Mouse (Mus musculus) cerebellum, adult 2 months (tissue): ENCODE data around the gene Uvrag. TPM values are rescaled to one million over a fixed set of nuclear protein-coding genes. Genes with fewer than 3 reads are reported as not detected.

ENCODE experiments used
- DNase-seq, 2 experiments: peaks; one replicate each; pipeline ENCODE4 v3.0.0; 2021
- H3K27ac ChIP-seq: fragments of 200-500 bp; 2 replicates; pipeline ENCODE4 v1.5.1; 2012; ENCODE audit warnings: low read length, control low read depth, inconsistent platforms; ENCODE audit not compliant: insufficient read depth
- H3K27me3 ChIP-seq: fragments of 200-500 bp; 2 replicates; pipeline ENCODE4 v1.6.1; 2012; ENCODE audit warnings: inconsistent platforms, mild to moderate bottlenecking, low read length, moderate library complexity; ENCODE audit not compliant: control insufficient read depth, insufficient read depth
- H3K4me1 ChIP-seq: fragments of 200-500 bp; 2 replicates; pipeline ENCODE4 v1.6.1; 2011; ENCODE audit warnings: low read length; ENCODE audit not compliant: control insufficient read depth, insufficient read depth
- H3K4me3 ChIP-seq: fragments of 200-500 bp; replicated peaks from 2 replicates; pipeline ENCODE3; 2011; ENCODE audit warnings: mild to moderate bottlenecking, low read depth, low read length, control low read depth; ENCODE audit not compliant: insufficient read depth
- CTCF ChIP-seq: fragments of 200-500 bp; IDR thresholded peaks from 2 replicates; pipeline ENCODE4 v1.5.1; 2011; ENCODE audit warnings: low read depth, mild to moderate bottlenecking, control low read depth, low read length, moderate library complexity, borderline replicate concordance; ENCODE audit not compliant: insufficient read depth
- POLR2A ChIP-seq: fragments of 200-500 bp; IDR thresholded peaks from 2 replicates; pipeline ENCODE4 v1.6.1; 2011; ENCODE audit warnings: low read length, control low read depth, borderline replicate concordance; ENCODE audit not compliant: insufficient read depth
- WGBS: fragments of 180-500 bp; shearing (Covaris S2); methylation state at CpG from one replicate; pipeline ENCODE4 v1.1.7; 2018; 5-methylcytosine and 5-hydroxymethylcytosine counted together
- polyA plus RNA-seq: library from polyadenylated mRNA; depleted of rRNA; stranded (reverse); fragments of >200 nt; gene quantifications from 2 replicates; pipeline ENCODE4 v1.2.3, GENCODE M21; 2012

Gene Uvrag
- polyA plus RNA-seq, 1 experiment, result 19.2 TPM

DNA sequence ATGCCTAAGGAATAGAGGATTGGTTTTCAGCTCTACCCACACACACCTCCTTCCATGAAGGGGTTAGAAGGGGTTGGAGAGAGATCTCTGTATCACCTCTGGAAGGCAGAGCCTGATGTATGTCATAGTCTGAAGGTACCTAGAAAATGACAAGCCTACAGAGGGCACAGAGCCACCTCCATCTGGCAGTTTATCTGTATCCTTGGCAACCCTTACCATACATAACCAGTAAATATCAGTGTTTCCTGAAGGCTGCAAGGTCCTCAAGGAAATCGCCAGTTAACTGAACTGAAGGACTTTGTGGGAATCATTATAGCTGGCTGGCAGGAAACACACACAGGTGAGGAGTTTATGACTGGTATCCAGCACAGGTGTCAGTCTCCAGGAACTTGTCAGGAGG, 150.4 kb downstream of the Uvrag start:
- no peak overlapping the region for H3K4me3 ChIP-seq
- peak in 1 of 2 experiments; percentile 19 for DNase-seq
- TF ChIP-seq POLR2A (no peak), CTCF (no peak)
- 21% methylated on average over 1 of the region's 1 CpGs for WGBS
- no peaks in the 10 kb centered on the region for H3K4me1 ChIP-seq
- H3K27me3 ChIP-seq, result no peaks in the 10 kb centered on the region
- H3K27ac ChIP-seq, result no peak overlapping the region

DNA sequence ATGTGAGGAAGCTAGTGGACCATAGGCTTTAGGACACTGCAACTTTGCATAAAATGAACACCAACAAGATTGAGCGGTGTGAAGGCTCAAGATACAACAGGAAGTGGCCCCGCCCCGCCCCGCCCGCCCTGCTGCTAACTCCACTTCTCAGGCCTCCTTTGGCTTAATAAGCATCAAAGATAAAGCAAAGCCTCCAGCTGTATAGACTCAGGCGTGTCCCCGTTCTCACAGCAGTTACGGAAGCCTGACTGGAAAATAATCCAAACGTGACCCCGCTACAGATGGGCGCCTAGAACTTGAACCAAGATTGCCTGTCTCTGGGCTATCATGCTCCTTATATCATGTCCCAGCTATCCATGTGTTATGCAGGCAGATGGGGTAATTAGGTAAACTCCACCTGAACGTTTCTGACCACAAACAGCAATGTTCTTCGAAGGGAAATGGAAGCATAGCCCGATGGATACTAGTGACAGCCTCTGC, 153.9 kb downstream of the Uvrag start:
- Histone ChIP-seq H3K4me3 (no peak overlapping the region), H3K4me1 (no peaks in the 10 kb centered on the region), H3K27ac (no peak overlapping the region), H3K27me3 (no peaks in the 10 kb centered on the region)
- WGBS, result 94% methylated on average over 14 of the region's 14 CpGs
- no peak for DNase-seq
- TF ChIP-seq CTCF (no peak), POLR2A (no peak)

DNA sequence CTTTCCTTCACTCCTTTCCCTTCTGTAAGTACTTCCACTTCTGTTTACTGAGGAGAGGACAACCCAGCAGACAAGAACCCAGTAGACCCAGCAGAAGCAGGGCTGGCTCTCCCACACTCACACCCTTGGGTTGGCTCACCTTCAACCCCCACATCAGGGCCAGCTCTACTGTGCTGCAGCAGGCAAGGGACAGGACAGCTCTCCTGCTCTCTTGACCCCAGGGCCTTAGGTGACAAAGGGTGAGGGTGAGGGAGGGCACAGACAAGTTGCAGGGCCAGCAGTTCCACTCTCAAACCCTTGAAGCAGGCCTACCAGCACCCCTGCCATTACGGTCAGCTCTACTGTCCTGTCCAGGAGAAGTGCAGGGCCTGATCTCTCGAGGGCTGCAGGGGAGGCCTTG, 155.0 kb downstream of the Uvrag start:
- TF ChIP-seq CTCF, result no peak
- TF ChIP-seq POLR2A, result no peak
- Histone ChIP-seq H3K4me1 (no peaks in the 10 kb centered on the region), H3K4me3 (no peak overlapping the region), H3K27me3 (no peaks in the 10 kb centered on the region), H3K27ac (no peak overlapping the region)
- 88% methylated on average over 2 of the region's 2 CpGs for WGBS
- no peak for DNase-seq

DNA sequence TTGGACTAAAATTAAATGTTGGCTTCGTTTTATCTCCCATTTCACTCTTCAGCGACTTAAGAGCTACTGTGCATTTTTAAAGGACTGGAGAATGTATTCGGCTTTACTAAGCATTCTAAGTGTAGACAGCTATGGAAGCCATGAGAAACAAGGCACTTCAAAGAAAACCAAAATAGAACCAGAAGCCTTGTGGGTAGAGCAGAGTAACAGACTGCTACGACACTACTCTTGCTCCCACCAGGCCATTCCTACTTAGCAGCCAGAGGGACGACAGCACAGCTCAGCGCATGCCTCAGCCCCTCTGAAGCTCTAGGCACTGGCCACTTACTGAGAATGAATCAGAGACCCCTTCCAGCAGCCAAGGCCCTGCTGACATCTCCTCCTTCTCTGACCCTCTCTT, 155.5 kb downstream of the Uvrag start:
- TF ChIP-seq POLR2A (no peak), CTCF (no peak)
- Histone ChIP-seq H3K27ac (no peak overlapping the region), H3K4me1 (no peaks in the 10 kb centered on the region), H3K4me3 (no peak overlapping the region), H3K27me3 (no peaks in the 10 kb centered on the region)
- 77% methylated on average over 6 of the region's 6 CpGs for WGBS
- no peak for DNase-seq

DNA sequence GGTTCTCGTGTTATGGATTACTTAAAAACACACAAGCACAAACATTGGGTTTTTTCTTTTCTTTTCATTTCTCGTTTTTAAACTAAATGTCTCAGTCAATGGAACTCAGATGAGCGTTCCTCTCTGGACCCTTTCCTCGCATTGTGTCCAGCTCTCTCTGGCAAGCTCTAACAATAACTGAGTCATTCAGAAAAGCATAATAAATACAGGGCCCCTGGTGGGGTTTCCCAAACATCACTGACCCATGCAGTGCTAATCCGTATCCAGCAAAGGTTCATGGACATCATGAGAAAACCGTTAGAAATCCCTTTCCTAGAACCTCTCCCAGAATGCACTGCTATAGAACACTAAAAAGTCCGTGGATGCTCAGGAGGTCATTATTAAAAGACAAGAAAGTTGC, 156.6 kb downstream of the Uvrag start:
- H3K4me3 ChIP-seq, result no peak overlapping the region
- TF ChIP-seq CTCF, result no peak
- no peaks in the 10 kb centered on the region for H3K27me3 ChIP-seq
- H3K27ac ChIP-seq, result no peak overlapping the region
- no peak for DNase-seq
- 50% methylated on average over 7 of the region's 7 CpGs for WGBS
- no peaks in the 10 kb centered on the region for H3K4me1 ChIP-seq

DNA sequence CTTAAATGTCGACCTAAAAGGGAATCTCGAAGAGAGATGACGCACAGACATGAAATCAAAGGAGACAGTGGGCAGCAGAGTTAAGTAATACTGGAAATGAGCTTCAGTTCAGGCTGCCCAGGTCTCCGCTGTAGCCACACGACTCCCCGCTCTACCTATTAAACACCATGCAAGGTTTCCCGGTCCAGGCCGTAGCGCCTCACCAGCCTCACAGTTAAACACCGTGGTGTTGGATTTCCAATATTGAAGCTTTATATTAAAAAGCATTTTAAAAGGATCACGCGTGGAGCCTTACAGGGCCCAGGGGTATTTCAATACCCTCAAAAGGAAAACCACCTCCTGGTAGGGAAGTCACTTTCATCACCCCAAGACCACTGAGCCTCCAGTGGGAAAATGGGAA, 157.9 kb downstream of the Uvrag start:
- Histone ChIP-seq H3K27me3 (no peaks in the 10 kb centered on the region), H3K4me1 (no peaks in the 10 kb centered on the region), H3K4me3 (no peak overlapping the region), H3K27ac (no peak overlapping the region)
- TF ChIP-seq CTCF (no peak), POLR2A (no peak)
- 92% methylated on average over 12 of the region's 12 CpGs for WGBS
- DNase-seq, result no peak

DNA sequence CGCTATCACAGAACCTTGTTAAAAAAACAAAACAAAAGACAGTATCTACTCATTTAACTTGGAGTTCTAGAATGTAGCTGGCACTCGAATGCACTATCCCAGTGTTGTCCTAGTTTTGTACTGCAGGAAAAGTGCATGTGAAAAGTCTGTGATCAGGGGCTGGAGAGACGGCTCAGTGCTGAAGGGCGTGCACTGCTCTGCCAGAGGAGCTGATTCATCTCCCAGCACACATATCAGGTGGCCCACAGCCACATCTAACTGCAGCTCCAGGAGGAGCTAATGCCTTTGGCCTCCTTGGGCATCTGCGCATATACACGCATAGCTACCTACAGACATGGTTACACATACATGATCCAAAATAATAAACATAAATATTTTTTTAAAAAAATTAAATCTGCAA, 159.5 kb downstream of the Uvrag start:
- DNase-seq, result no peak
- no peak for TF ChIP-seq POLR2A
- TF ChIP-seq CTCF, result no peak
- 93% methylated on average over 6 of the region's 6 CpGs for WGBS
- Histone ChIP-seq H3K27ac (no peak overlapping the region), H3K4me3 (no peak overlapping the region), H3K27me3 (no peaks in the 10 kb centered on the region), H3K4me1 (no peaks in the 10 kb centered on the region)

DNA sequence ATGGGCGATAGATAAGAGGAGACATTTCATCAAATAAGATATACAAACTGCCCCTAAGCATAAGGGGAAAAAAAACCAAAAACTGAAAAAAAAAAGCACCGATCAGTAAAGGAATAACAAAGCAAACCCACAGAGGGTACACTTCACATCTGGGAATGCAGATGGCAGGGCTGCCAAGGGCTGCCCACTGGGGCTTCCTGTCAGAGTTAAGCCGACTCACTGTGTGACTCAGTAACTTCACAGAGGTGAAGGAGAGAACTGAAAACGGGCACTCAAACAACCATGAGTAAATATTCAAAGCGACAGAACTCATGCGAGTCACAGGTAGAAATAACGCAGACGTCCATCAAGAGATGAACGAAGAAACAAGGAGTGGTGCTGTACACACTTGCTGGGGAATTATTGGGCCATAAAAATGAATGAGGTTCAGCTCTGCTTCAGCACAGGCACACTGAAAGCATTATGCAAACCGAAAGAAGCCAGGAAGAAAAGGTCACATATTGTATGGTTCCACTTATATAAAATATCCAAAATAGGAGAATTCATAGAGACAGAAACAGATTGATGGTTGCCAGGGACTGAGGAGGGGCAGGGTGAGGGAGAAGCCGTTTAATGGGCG, 164.0 kb downstream of the Uvrag start:
- no peak overlapping the region for H3K4me3 ChIP-seq
- H3K4me1 ChIP-seq, result no peaks in the 10 kb centered on the region
- TF ChIP-seq POLR2A (no peak), CTCF (no peak)
- no peaks in the 10 kb centered on the region for H3K27me3 ChIP-seq
- H3K27ac ChIP-seq, result no peak overlapping the region
- no peak for DNase-seq
- WGBS, result 87% methylated on average over 12 of the region's 12 CpGs
